Mouse (Mus musculus): ENCODE measurements around the gene Cuedc2. TPM values are rescaled to one million over a fixed set of nuclear protein-coding genes. Genes with fewer than 3 reads are reported as not detected.

Gene Cuedc2
- polyA plus RNA-seq, 1 experiment from 2014 or later, result 217 TPM

GRCm38 (mm10) chr19:46302551-46302950 is 36.0 kb downstream of the Cuedc2 start:
- no peaks in the 10 kb centered on the region for H3K36me3 ChIP-seq (ENCODE audit: control insufficient read depth, insufficient read depth, low read length)
- H3K4me1 ChIP-seq (replicated peaks; ENCODE audit: control insufficient read depth, insufficient read depth, low read length), result peaks cover 7% of the 10 kb centered on the region

DNA sequence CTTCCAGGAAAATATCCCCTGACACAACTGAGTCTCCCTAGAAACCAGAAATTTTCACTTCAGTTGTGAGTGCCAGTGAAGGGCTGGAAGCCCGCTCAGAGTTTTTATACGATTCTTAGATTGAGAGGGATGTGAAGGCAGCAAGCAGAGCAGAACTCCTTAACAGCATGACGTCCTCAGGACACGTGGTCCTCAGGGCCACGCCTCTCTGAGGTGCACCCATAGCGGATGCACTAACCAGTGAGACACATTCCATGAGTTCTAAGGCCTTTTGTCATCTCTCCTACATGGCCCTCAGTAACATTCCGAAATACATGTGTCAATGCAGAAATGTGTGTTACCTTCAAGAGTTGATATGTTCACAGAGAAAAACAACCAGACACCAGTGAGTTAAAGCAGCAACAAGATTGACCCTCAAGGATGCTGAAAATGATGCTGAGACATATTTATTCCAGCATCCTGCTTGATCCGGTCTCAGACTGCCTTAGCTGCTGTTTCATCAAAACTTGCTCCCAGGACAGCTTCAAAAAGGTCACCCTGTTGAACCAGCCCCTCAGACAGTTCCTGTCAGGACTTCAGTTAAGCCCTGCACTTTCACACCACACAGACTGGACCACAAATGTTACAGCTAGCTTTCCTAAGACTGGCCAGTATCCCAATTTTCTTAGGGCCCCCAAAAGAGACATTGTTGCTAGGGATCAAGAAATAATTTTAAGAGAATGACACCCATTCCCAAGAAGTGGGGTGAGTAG is 38.0 kb downstream of the Cuedc2 start:
- DNase-seq (ENCODE audit: low spot score), result no peak
- WGBS, result 40% methylated on average over 8 of the region's 8 CpGs
- no peak overlapping the region for H3K9ac ChIP-seq (ENCODE audit: low read length)
- H3K36me3 ChIP-seq (ENCODE audit: control insufficient read depth, insufficient read depth, low read length), result no peaks in the 10 kb centered on the region
- ATAC-seq (replicated peaks; ENCODE audit: low FRiP score), result no peak
- peaks cover 7% of the 10 kb centered on the region for H3K4me1 ChIP-seq (replicated peaks; ENCODE audit: control insufficient read depth, insufficient read depth, low read length)
- no peak overlapping the region for H3K4me2 ChIP-seq (ENCODE audit: low read depth, low read length, severe bottlenecking)
- no peak overlapping the region for H3K4me3 ChIP-seq (ENCODE audit: low read depth, low read length)
- H3K27me3 ChIP-seq (ENCODE audit: control insufficient read depth, insufficient read depth, low read length), result no peaks in the 10 kb centered on the region
- H3K9me3 ChIP-seq (ENCODE audit: control insufficient read depth, low read length), result no peaks in the 10 kb centered on the region
- H3K27ac ChIP-seq (ENCODE audit: low read depth, low read length), result no peak overlapping the region

More at GRCm38 (mm10) chr19:46302551-46302950, 36.0 kb downstream of the Cuedc2 start:
- H3K27ac ChIP-seq (ENCODE audit: low read depth, low read length), result no peak overlapping the region
- ATAC-seq (replicated peaks; ENCODE audit: low FRiP score) (no peak), DNase-seq (ENCODE audit: low spot score) (no peak)
- no peaks in the 10 kb centered on the region for H3K9me3 ChIP-seq (ENCODE audit: control insufficient read depth, low read length)
- peaks cover 12% of the 10 kb centered on the region for H3K27me3 ChIP-seq (ENCODE audit: control insufficient read depth, insufficient read depth, low read length)
- 93% methylated on average over 4 of the region's 4 CpGs for WGBS
- no peak overlapping the region for H3K9ac ChIP-seq (ENCODE audit: low read length)
- no peak overlapping the region for H3K4me3 ChIP-seq (ENCODE audit: low read depth, low read length)
- H3K4me2 ChIP-seq (ENCODE audit: low read depth, low read length, severe bottlenecking), result no peak overlapping the region

DNA sequence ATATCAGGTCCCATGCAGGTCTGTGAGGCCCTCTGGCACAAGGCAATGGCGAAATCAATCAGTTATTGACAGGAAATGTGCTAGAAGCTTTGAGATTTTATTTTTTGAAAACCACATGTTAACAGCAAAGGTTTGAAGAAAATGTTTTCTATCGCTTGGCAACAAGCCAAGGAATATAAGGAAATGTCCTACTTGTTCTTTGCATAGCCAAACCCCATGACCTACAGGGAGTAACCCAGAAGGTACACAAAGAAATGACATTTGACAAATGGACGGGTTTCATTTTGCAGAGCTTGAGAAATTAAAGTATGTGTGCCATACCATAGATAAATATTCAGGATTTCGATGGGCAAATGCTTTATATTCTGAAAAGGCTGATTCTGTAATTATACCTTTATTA is 41.6 kb downstream of the Cuedc2 start:
- H3K27me3 ChIP-seq (ENCODE audit: control insufficient read depth, insufficient read depth, low read length), result no peaks in the 10 kb centered on the region
- no peak overlapping the region for H3K27ac ChIP-seq (ENCODE audit: low read depth, low read length)
- ATAC-seq (replicated peaks; ENCODE audit: low FRiP score) (no peak), DNase-seq (ENCODE audit: low spot score) (no peak)
- H3K4me3 ChIP-seq (ENCODE audit: low read depth, low read length), result no peak overlapping the region
- H3K36me3 ChIP-seq (ENCODE audit: control insufficient read depth, insufficient read depth, low read length), result no peaks in the 10 kb centered on the region
- H3K9me3 ChIP-seq (ENCODE audit: control insufficient read depth, low read length), result no peaks in the 10 kb centered on the region
- H3K4me1 ChIP-seq (replicated peaks; ENCODE audit: control insufficient read depth, insufficient read depth, low read length), result no peaks in the 10 kb centered on the region
- no peak overlapping the region for H3K9ac ChIP-seq (ENCODE audit: low read length)
- no peak overlapping the region for H3K4me2 ChIP-seq (ENCODE audit: low read depth, low read length, severe bottlenecking)
- whole genome bisulfite sequencing, result 77% methylated on average over 4 of the region's 4 CpGs

GRCm38 (mm10) chr19:46290535-46291105 is 47.9 kb downstream of the Cuedc2 start:
- ATAC-seq (replicated peaks; ENCODE audit: low FRiP score), result no peak

DNA sequence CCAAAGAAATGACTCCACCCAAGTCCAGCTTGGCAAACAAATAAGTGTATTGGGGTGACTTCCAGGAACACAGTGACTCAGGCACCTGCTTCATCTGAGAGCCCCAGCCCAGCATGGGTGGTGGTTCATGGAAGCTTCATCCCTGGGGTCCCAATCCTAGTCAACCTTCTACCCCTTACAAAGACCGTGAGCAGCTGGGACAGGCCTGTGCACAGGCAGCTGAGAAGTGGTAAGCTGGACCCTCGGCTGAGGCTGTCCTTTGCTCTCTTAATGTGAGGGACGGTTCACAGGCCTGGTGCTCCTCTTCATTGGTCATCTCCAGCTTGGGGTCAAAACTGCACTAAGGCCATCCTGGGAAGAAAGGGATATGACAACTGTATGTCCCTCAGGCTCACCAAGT is 50.9 kb downstream of the Cuedc2 start:
- Histone ChIP-seq H3K4me2 (ENCODE audit: low read depth, low read length, severe bottlenecking) (no peak overlapping the region), H3K9ac (ENCODE audit: low read length) (no peak overlapping the region), H3K27me3 (ENCODE audit: control insufficient read depth, insufficient read depth, low read length) (no peaks in the 10 kb centered on the region), H3K27ac (ENCODE audit: low read depth, low read length) (no peak overlapping the region), H3K4me1 (replicated peaks; ENCODE audit: control insufficient read depth, insufficient read depth, low read length) (no peaks in the 10 kb centered on the region), H3K36me3 (ENCODE audit: control insufficient read depth, insufficient read depth, low read length) (peaks cover 13% of the 10 kb centered on the region; the same call in 1 of the 2 replicates), H3K9me3 (ENCODE audit: control insufficient read depth, low read length) (no peaks in the 10 kb centered on the region), H3K4me3 (ENCODE audit: low read depth, low read length) (no peak overlapping the region)
- DNase-seq (ENCODE audit: low spot score) (no peak), ATAC-seq (replicated peaks; ENCODE audit: low FRiP score) (no peak)
- WGBS, result 91% methylated on average over 3 of the region's 3 CpGs

More at GRCm38 (mm10) chr19:46290535-46291105, 47.9 kb downstream of the Cuedc2 start:
- H3K27me3 ChIP-seq (ENCODE audit: control insufficient read depth, insufficient read depth, low read length), result no peaks in the 10 kb centered on the region
- no peaks in the 10 kb centered on the region; the same call in 1 of the 2 replicates for H3K36me3 ChIP-seq (ENCODE audit: control insufficient read depth, insufficient read depth, low read length)
- H3K9me3 ChIP-seq (ENCODE audit: control insufficient read depth, low read length), result no peaks in the 10 kb centered on the region
- H3K27ac ChIP-seq (ENCODE audit: low read depth, low read length), result no peak overlapping the region
- no peak overlapping the region for H3K9ac ChIP-seq (ENCODE audit: low read length)
- H3K4me1 ChIP-seq (replicated peaks; ENCODE audit: control insufficient read depth, insufficient read depth, low read length), result no peaks in the 10 kb centered on the region
- WGBS, result 71% methylated on average over 12 of the region's 12 CpGs
- H3K4me2 ChIP-seq (ENCODE audit: low read depth, low read length, severe bottlenecking), result no peak overlapping the region
- no peak overlapping the region for H3K4me3 ChIP-seq (ENCODE audit: low read depth, low read length)
- DNase-seq (ENCODE audit: low spot score), result no peak

GRCm38 (mm10) chr19:46286926-46287325 is 51.6 kb downstream of the Cuedc2 start:
- ATAC-seq (replicated peaks; ENCODE audit: low FRiP score), result no peak
- WGBS, result 96% methylated on average over 3 of the region's 3 CpGs
- H3K36me3 ChIP-seq (ENCODE audit: control insufficient read depth, insufficient read depth, low read length), result peaks cover 13% of the 10 kb centered on the region; the same call in 1 of the 2 replicates

DNA sequence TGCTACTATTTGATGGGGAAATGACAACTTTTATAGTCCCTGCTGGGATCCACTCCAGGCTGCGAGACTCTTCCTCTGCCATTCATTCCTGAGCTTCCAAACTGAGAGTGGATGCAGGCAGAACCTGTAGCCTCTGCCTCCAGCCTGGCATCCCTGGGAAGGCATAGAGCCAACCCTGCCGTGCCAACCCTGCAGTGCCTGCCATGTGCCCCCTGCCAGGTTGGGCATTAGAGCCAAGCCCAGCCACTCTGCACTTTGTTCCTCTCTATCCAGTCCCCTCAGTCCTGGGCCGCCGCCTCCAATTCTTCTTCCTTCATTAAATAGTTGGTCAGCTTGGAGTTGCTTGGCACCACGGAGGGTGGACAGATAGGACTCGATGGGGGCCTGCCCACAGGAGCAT is 52.5 kb downstream of the Cuedc2 start:
- Histone ChIP-seq H3K36me3 (ENCODE audit: control insufficient read depth, insufficient read depth, low read length) (peaks cover 16% of the 10 kb centered on the region; the same call in 1 of the 2 replicates), H3K27ac (ENCODE audit: low read depth, low read length) (no peak overlapping the region), H3K27me3 (ENCODE audit: control insufficient read depth, insufficient read depth, low read length) (no peaks in the 10 kb centered on the region), H3K4me1 (replicated peaks; ENCODE audit: control insufficient read depth, insufficient read depth, low read length) (no peaks in the 10 kb centered on the region), H3K9me3 (ENCODE audit: control insufficient read depth, low read length) (no peaks in the 10 kb centered on the region), H3K4me2 (ENCODE audit: low read depth, low read length, severe bottlenecking) (no peak overlapping the region), H3K9ac (ENCODE audit: low read length) (no peak overlapping the region), H3K4me3 (ENCODE audit: low read depth, low read length) (no peak overlapping the region)
- DNase-seq (ENCODE audit: low spot score) (no peak), ATAC-seq (replicated peaks; ENCODE audit: low FRiP score) (no peak)
- 93% methylated on average over 6 of the region's 6 CpGs for WGBS

More at GRCm38 (mm10) chr19:46286926-46287325, 51.6 kb downstream of the Cuedc2 start:
- H3K27ac ChIP-seq (ENCODE audit: low read depth, low read length), result no peak overlapping the region
- no peak overlapping the region for H3K4me2 ChIP-seq (ENCODE audit: low read depth, low read length, severe bottlenecking)
- no peak overlapping the region for H3K4me3 ChIP-seq (ENCODE audit: low read depth, low read length)
- no peaks in the 10 kb centered on the region for H3K27me3 ChIP-seq (ENCODE audit: control insufficient read depth, insufficient read depth, low read length)
- H3K9ac ChIP-seq (ENCODE audit: low read length), result no peak overlapping the region
- H3K9me3 ChIP-seq (ENCODE audit: control insufficient read depth, low read length), result no peaks in the 10 kb centered on the region
- DNase-seq (ENCODE audit: low spot score), result no peak
- no peaks in the 10 kb centered on the region for H3K4me1 ChIP-seq (replicated peaks; ENCODE audit: control insufficient read depth, insufficient read depth, low read length)

DNA sequence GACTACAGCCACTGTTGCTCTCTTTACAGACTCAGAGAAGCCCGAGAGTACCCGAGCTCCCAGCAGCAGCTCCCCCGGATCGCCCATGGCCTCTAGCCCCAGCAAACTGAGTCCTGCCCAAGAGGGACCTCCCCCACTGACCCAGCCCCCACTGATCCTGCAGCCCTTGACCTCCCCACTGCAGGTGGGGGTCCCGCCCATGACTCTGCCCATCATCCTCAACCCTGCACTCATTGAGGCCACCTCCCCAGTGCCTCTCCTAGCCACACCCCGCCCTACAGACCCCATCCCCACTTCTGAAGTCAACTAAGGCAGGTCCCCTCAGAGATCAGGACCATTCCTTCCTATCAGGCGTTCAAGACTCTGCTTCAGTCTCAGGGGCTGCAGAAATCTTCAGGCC is 52.9 kb downstream of the Cuedc2 start:
- DNase-seq (ENCODE audit: low spot score) (no peak), ATAC-seq (replicated peaks; ENCODE audit: low FRiP score) (no peak)
- H3K9ac ChIP-seq (ENCODE audit: low read length), result no peak overlapping the region
- H3K9me3 ChIP-seq (ENCODE audit: control insufficient read depth, low read length), result no peaks in the 10 kb centered on the region
- no peak overlapping the region for H3K4me2 ChIP-seq (ENCODE audit: low read depth, low read length, severe bottlenecking)
- no peaks in the 10 kb centered on the region for H3K4me1 ChIP-seq (replicated peaks; ENCODE audit: control insufficient read depth, insufficient read depth, low read length)
- no peak overlapping the region for H3K4me3 ChIP-seq (ENCODE audit: low read depth, low read length)
- no peaks in the 10 kb centered on the region for H3K27me3 ChIP-seq (ENCODE audit: control insufficient read depth, insufficient read depth, low read length)
- peaks cover 16% of the 10 kb centered on the region; the same call in 1 of the 2 replicates for H3K36me3 ChIP-seq (ENCODE audit: control insufficient read depth, insufficient read depth, low read length)
- 86% methylated on average over 7 of the region's 7 CpGs for WGBS
- H3K27ac ChIP-seq (ENCODE audit: low read depth, low read length), result no peak overlapping the region
